Mouse (Mus musculus) frontal cortex, postnatal 25 days (tissue): Measurements from ENCODE around the gene Hmcn1.

Experiments used
- DNase-seq, 2 experiments: peaks; one replicate each; pipeline ENCODE4 v3.0.0; 2022; ENCODE audit warnings: low spot score in 2 of 2

Hmcn1 gene

GRCm38 (mm10) chr1:150993162-150994064, at the start of gene Hmcn1:
TSS of gene Hmcn1 (minus strand) at chr1:150993435.
- DNase-seq = no peak

- no peak for DNase-seq
These were observed 47.9 kb upstream of the Hmcn1 start for GRCm38 (mm10) chr1:151040945-151041649.

- no peak for DNase-seq
These were observed 47.1 kb upstream of the Hmcn1 start for GRCm38 (mm10) chr1:151040290-151040689.

GRCm38 (mm10) chr1:151039189-151039588, 46.0 kb upstream of the Hmcn1 start:
- DNase-seq = no peak

GRCm38 (mm10) chr1:151038566-151038965, 45.3 kb upstream of the Hmcn1 start:
- DNase-seq = no peak

- no peak for DNase-seq
These were observed 43.3 kb upstream of the Hmcn1 start for GRCm38 (mm10) chr1:151036405-151036985.

GRCm38 (mm10) chr1:151035766-151036165, 42.5 kb upstream of the Hmcn1 start:
- no peak for DNase-seq

GRCm38 (mm10) chr1:151034993-151035592, 41.9 kb upstream of the Hmcn1 start:
- DNase-seq = peak; percentile 58 to 65

- no peak for DNase-seq
These were observed 40.1 kb upstream of the Hmcn1 start for GRCm38 (mm10) chr1:151033291-151033690.

- no peak for DNase-seq
These were observed 38.3 kb upstream of the Hmcn1 start for GRCm38 (mm10) chr1:151031581-151031980.

GRCm38 (mm10) chr1:151031086-151031485, 37.9 kb upstream of the Hmcn1 start:
- DNase-seq = no peak

GRCm38 (mm10) chr1:151025049-151025773, 32.0 kb upstream of the Hmcn1 start:
- no peak for DNase-seq

GRCm38 (mm10) chr1:151019273-151019890, 26.1 kb upstream of the Hmcn1 start:
- no peak for DNase-seq

GRCm38 (mm10) chr1:151011056-151011455, 17.8 kb upstream of the Hmcn1 start:
- peak; percentile 34 to 42 for DNase-seq

- DNase-seq = peak in 1 of 2 experiments; percentile 60
These were observed 16.0 kb upstream of the Hmcn1 start for GRCm38 (mm10) chr1:151009115-151009797.

- no peak for DNase-seq
These were observed 14.5 kb upstream of the Hmcn1 start for GRCm38 (mm10) chr1:151007747-151008146.

GRCm38 (mm10) chr1:151004007-151004406, 10.8 kb upstream of the Hmcn1 start:
- DNase-seq = no peak

GRCm38 (mm10) chr1:151001868-151002428, 8.7 kb upstream of the Hmcn1 start:
- no peak for DNase-seq

- no peak for DNase-seq
These were observed 7.5 kb upstream of the Hmcn1 start for GRCm38 (mm10) chr1:151000714-151001113.

- no peak for DNase-seq
These were observed 1.4 kb upstream of the Hmcn1 start for GRCm38 (mm10) chr1:150994612-150995011.
